Mouse (Mus musculus): ENCODE measurements around the gene Baz1a.
A peak's percentile ranks its signal among the peaks of the same experiment; 100 is the strongest.

Baz1a gene

GRCm38 (mm10) chr12:55013626-55014398, at the start of gene Baz1a:
Gene Baz1a, minus strand, starts transcription at chr12:55014348.
- DNase-seq (ENCODE audit: low spot score in 2 of 2), result no peak

DNA sequence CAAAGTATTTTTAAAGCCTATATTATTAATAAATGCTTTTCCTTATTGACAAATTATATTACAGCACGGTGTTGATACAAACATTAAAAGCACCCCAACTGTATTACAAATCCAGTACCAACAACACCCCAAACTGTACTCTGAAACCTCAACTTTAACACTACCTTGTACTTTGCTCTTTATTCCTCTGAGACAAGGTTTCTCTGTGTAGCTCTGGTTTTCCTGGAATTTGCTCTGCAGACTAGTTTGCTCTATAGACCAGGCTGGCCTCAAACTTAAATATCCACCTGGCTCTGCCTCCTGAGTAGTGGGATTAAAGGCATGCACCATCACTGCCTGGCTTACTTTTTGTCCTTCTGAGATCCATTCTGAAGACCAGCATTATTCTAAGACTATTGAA, 48.0 kb upstream of the Baz1a start:
- no peak for DNase-seq (ENCODE audit: low spot score in 2 of 2)

DNA sequence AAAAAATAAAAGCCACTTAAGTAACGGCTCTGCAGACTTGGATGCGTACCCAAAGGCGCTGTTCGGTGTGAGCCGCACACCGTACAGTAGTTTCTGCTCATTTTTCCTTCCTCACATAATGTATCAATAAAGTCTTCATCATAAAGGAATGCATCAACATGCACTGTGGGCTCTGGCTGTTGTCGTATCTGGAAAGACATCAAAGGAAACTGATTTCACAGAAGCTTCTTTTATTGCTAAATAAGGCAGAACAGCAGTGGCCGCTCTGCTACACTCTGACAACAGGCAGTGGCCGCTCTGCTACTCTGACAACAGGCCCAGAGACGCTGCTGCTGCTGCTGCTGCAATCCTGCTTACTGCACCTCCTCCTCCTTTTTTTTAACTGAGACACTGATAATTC, 46.9 kb upstream of the Baz1a start:
- DNase-seq (ENCODE audit: low spot score in 2 of 2), result no peak

DNA sequence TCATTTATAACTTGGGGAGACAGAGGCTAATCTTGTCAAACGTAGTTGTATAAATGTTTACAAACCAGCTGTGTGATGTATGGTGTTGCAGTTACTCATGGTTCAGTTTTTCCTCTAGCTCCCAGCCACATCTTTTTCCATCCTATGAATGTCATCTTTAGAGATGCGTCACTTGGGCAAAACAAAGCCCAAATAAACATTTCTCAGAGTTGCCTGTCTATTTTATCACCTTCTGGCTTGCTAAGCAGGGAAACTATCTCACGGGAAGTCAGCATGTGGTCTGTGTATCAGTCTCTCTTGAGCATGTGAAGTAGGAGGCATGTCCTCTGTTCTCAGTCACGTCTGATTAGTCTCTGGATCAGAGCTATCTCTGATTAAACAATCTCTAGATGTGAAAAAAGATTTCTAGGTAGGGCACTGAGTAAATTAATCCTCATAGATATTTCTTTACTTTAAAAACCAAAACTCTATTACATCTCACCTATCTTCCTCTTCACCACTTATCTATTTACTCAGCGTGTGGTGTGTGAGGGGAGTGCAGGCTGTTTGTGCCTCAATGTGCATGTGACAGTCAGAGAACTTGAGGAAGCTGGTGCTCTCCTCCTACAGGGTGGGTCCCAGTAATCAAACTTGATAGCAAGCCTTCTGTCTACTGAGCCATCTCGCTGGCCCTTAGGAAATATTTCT, 46.2 kb upstream of the Baz1a start:
- no peak for DNase-seq (ENCODE audit: low spot score in 2 of 2)

- no peak for DNase-seq (ENCODE audit: low spot score in 2 of 2)
Observed at GRCm38 (mm10) chr12:55059812-55060211, 45.7 kb upstream of the Baz1a start.

- DNase-seq (ENCODE audit: low spot score in 2 of 2), result no peak
Observed at GRCm38 (mm10) chr12:55058865-55059615, 44.9 kb upstream of the Baz1a start.

GRCm38 (mm10) chr12:55056703-55057102, 42.6 kb upstream of the Baz1a start:
- DNase-seq (ENCODE audit: low spot score in 2 of 2), result no peak

GRCm38 (mm10) chr12:55054551-55055241, 40.5 kb upstream of the Baz1a start:
- no peak for DNase-seq (ENCODE audit: low spot score in 2 of 2)

DNA sequence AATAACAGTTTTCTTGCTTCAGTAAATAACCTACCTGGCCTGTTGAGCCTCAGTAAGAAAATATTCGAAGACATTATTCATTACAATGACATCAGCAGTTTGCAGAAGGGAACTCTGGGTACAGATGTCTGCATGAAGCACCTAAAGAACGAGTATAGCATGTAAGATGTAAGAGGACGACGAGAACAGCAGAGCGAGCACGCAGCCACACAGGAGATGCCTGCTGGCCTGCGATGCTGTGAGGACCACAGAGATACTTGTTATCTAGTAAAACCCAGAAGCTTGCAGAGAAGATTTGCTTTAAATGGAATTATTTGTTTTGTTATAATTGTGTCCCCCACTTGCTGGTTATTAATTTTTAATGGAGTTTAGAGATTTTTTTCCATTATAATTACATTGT, 39.1 kb upstream of the Baz1a start:
- DNase-seq (ENCODE audit: low spot score in 2 of 2), result no peak

DNA sequence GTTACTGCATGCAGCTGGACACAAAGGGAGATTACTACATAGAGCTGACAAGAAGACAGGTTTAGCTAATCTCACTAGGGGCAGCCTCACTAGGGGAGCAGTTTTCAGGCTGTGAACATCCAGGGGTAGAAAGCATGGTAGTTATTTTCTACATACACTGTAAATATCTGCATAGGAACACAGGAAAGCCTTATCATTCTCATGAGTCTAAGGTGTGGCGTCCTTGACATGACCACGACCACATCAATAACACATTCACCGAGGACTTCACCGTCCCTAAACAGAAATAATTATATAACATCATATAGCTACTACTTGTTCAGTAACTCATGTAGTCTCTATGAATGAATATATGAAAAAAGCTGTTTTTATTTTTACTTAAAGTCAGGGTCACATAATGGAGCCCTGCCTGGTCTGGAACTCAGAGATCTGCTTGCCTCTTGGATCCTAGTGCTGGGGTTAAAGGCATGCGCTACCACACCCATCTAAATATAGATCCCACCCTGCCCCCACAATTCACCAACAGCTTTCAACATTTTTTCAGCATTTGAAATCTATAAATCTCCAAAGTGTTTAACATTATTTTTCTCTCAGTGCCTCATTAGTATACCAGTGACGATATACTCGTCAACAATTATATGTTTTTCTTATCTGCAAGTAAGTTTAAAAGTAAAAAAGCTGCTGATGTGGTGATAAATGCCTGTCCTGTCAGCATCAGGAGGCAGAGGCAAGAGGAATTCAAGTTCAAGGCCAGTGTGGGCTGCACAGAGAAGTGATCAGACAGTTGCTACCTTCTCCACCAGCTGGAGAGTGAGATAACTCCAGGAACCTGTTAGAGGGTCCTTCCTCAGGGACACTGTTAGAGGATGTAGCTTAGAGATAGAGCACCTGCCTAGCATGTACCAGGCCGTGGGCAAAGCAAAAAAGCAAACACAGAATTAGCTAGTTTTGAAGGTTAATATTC, 37.3 kb upstream of the Baz1a start:
- no peak for DNase-seq (ENCODE audit: low spot score in 2 of 2)

DNA sequence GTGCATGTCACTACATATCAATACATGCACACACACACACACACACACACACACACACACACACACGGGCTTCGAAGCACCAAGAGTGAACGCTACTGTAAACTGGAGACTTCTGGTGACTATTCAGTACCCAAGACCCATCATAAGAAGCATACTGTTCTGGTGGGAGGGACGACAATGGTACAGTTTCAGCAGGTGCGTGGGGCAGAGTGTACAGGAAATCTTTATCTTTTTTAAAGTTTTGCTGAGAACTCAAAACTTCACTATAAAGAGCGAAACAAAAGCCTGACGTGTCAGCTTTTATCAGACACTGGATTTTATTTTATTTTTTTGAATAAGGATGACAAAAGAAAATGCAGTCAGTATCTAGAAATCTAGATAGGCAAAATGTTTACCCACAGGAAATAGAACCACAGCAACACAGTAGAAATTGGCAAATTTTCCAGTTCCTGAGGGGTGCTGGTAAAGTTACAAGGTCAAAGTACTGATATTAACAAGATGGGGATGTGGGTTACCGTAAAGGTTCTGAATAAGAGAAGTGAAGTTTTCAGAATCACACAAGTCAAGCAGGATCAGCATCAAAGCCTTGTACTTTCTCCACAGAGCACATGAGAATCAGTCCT, 35.7 kb upstream of the Baz1a start:
- DNase-seq (ENCODE audit: low spot score in 2 of 2), result no peak

DNA sequence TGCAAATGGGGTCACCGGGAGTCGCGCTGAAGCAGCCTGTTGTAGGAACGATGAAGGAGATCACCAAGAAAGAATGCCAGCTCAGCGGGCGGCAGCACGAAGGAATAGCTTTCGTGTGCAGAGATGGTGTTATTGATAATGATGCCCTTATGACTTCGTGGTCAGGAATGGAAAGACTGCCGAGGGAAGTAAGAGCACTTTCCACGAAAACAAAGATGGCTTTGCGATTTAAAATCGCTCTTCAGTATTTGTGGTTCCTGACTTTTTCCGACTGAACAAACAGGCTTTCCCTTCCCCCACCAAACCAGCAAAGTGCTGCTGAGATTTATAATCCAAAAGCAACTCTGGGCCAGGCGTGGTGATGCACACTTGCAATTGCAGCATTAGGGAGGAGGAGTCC, 26.9 kb upstream of the Baz1a start:
- no peak for DNase-seq (ENCODE audit: low spot score in 2 of 2)

DNA sequence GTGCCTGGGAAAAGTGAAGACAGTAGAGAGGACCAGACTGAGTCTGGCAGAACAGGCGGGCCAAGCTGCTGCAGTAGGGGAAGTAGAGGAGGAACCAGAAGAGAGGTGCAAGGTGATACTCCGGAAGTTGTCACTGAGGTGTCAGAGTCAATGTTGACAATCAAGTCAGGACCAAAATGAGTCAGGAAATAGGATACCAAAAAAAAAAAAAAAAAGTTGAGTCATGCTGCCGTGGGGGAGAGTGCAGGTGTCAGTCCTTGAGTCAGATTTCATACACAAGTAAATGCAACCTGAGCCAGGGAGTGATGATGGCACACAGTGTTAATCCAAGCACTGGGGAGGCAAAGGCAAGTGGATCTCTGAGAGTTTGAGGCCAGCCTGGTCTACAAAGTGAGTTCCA, 12.9 kb upstream of the Baz1a start:
- peak in 1 of 2 experiments; percentile 1 for DNase-seq (ENCODE audit: low spot score in 2 of 2)

GRCm38 (mm10) chr12:55023284-55023683, 9.1 kb upstream of the Baz1a start:
- no peak for DNase-seq (ENCODE audit: low spot score in 2 of 2)

DNA sequence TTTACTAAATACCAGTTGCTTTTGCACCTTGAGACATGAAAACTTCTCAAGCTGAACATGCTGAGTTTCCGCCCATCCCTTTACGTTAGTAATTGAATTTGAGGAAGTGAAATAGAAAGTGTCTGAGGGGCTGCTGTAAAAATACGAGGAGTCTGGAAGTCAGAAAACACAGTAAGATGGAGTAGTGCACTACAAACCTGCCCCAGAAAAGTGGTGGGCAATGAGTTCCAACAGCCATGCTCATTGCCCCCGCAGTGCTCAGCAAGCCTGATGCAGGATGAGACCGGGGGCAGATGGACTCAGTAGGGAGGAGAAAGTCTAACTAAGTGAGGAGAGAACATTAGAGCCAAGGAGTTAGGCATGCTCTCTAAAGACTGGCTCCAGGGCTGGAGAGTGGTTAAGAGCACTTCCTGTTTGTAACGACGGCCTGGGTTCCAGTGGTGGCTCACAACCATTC, 5.3 kb upstream of the Baz1a start:
- DNase-seq (ENCODE audit: low spot score in 2 of 2), result no peak

DNA sequence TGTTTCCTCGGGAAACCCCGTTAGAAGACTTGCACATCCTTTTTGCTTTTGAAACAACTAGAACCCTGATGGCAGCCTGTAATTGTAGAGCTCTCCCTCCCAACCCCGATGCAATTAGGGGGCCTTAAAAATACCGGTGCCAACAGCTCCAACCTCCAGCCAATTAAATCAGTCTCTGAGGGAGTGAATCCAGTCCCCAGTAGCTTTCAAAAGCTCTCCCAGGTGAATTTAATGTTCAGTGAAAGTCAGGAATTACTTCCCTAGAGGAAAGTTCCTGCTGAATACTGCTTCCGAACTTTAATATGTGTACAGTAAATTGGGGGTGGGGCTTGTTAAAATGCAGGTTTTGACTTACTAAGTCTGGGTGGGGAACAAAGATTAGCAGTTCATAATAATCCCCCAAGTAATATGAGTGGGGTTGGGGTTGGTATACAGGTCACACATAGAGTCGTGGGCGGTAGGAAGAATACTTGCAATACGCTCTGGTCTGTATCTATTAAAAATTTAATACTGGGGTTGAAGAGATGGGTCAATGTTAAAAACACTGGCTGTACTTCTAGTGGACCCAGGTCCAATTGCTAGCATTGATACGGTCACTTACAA, 3.1 kb upstream of the Baz1a start:
- DNase-seq (ENCODE audit: low spot score in 2 of 2), result no peak

GRCm38 (mm10) chr12:55016339-55017118, 2.4 kb upstream of the Baz1a start:
- DNase-seq (ENCODE audit: low spot score in 2 of 2), result no peak

DNA sequence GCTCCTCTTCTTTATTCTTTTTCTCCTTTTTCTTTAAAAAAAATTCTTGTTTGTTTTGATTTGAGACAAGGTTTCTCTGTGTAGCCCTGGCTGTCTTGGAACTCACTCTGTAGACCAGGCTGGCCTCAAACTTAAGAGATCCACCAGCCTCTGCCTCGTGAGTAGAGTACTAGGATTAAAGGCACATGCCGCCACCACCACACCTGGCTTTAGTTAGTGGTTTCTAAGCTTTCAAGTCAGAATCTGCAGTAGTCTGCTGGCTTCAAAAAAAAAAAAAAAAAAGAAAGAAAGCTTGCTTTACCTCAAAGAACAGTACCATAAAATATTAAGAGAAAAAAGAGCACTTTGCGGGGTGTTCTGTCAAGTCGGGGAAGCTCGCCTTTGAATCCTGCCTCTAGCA, 1.3 kb upstream of the Baz1a start:
- no peak for DNase-seq (ENCODE audit: low spot score in 2 of 2)

DNA sequence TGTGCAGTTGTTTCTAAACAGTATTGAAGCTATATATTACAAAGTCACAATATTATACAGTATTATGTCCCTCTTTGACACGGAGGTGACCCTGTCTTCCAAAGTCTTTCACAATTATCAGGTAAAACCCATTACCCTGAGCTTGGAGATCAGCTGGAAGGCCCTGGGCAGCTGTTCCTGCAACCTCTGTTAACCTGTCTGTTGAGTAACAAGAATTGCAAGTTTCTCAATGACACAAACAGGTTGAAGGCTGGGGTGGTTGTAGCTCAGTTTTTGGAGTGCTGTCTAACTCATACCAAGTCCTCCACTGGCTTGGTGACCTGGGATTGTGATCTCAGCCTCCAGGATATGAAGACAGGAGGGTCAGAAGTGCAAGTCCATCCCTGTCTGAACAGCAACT, 1.1 kb downstream of the Baz1a start:
- no peak for DNase-seq (ENCODE audit: low spot score in 2 of 2)
